Mouse (Mus musculus) embryonic fibroblast, embryonic 13.5 days (primary cell): ENCODE results near the gene Sdhaf1. TPM values are rescaled to one million over a fixed set of nuclear protein-coding genes. Genes with fewer than 3 reads are reported as not detected.

ENCODE experiments used
- H3K27ac ChIP-seq: 2 replicates; pipeline ENCODE4 v1.5.1; 2012; ENCODE audit warnings: low read length, control low read depth, inconsistent platforms; ENCODE audit not compliant: insufficient read depth
- H3K4me1 ChIP-seq: 2 replicates; pipeline ENCODE4 v1.6.1; 2011; ENCODE audit warnings: low read length; ENCODE audit not compliant: control insufficient read depth, insufficient read depth
- H3K4me3 ChIP-seq: 2 replicates; pipeline ENCODE4 v1.5.1; 2011; ENCODE audit warnings: mild to moderate bottlenecking, control low read depth, low read length; ENCODE audit not compliant: insufficient read depth
- CTCF ChIP-seq: IDR thresholded peaks from 2 replicates; pipeline ENCODE4 v1.5.1; 2011; ENCODE audit warnings: mild to moderate bottlenecking, control low read depth, low read length, moderate library complexity, borderline replicate concordance; ENCODE audit not compliant: insufficient read depth
- POLR2A ChIP-seq: IDR thresholded peaks from 2 replicates; pipeline ENCODE4 v1.6.1; 2011; ENCODE audit warnings: low read depth, mild to moderate bottlenecking, control low read depth, low read length, moderate library complexity
- polyA plus RNA-seq: library from polyadenylated mRNA; stranded (reverse); fragments of >200 nt; gene quantifications from 2 replicates; pipeline ENCODE4 v1.2.4, GENCODE M21; 2011; ENCODE audit warnings: low read depth; ENCODE audit not compliant: missing spikeins, insufficient read length

Gene Sdhaf1
- polyA plus RNA-seq, 1 experiment: 6.8 TPM

GRCm38 (mm10) chr7:30282740-30283139 lies 41.0 kb downstream of the Sdhaf1 start:
- H3K4me1 ChIP-seq: peaks cover 3% of the 10 kb centered on the region; the same call in 1 of the 2 replicates
- no peak overlapping the region for H3K27ac ChIP-seq
- no peak for TF ChIP-seq CTCF
- TF ChIP-seq POLR2A: no peak
- H3K4me3 ChIP-seq: no peak overlapping the region

- TF ChIP-seq CTCF (no peak), POLR2A (no peak)
- no peak overlapping the region for H3K4me3 ChIP-seq
- no peaks in the 10 kb centered on the region for H3K4me1 ChIP-seq
- H3K27ac ChIP-seq: peak overlapping the region; percentile 99; the same call in 1 of the 2 replicates
These were observed 42.2 kb downstream of the Sdhaf1 start for GRCm38 (mm10) chr7:30281522-30281921.

- Histone ChIP-seq H3K4me3 (peak overlapping the region; percentile 49), H3K27ac (peak overlapping the region; percentile 99), H3K4me1 (no peaks in the 10 kb centered on the region)
- TF ChIP-seq POLR2A (peak; percentile 69), CTCF (no peak)
These were observed 43.0 kb downstream of the Sdhaf1 start for GRCm38 (mm10) chr7:30280670-30281138.

GRCm38 (mm10) chr7:30279951-30280669 lies 43.6 kb downstream of the Sdhaf1 start, which contains the start of the genes Thap8 and Wdr62:
TSS of gene Thap8 (plus strand) at chr7:30280094.
TSS of gene Wdr62 (minus strand) at chr7:30280419.
- Histone ChIP-seq H3K27ac (peak within 1 kb of the TSS; percentile 99), H3K4me1 (peaks cover 4% of the 10 kb centered on the region; the same call in 1 of the 2 replicates), H3K4me3 (peak within 1 kb of the TSS; percentile 75)
- TF ChIP-seq POLR2A (peak; percentile 39; the same call in 1 of the 2 replicates), CTCF (no peak)

- Histone ChIP-seq H3K27ac (peak overlapping the region; percentile 10; the same call in 1 of the 2 replicates), H3K4me1 (peaks cover 9% of the 10 kb centered on the region; the same call in 1 of the 2 replicates), H3K4me3 (peak overlapping the region; percentile 75)
- TF ChIP-seq POLR2A: no peak
These were observed 44.2 kb downstream of the Sdhaf1 start for GRCm38 (mm10) chr7:30279536-30279935.

GRCm38 (mm10) chr7:30278911-30279310 lies 44.8 kb downstream of the Sdhaf1 start:
- H3K4me3 ChIP-seq: peak overlapping the region; percentile 75; the same call in 1 of the 2 replicates

GRCm38 (mm10) chr7:30274383-30274782 lies 49.3 kb downstream of the Sdhaf1 start:
- Histone ChIP-seq H3K4me1 (peaks cover 10% of the 10 kb centered on the region; the same call in 1 of the 2 replicates), H3K4me3 (no peak overlapping the region), H3K27ac (no peak overlapping the region)
- TF ChIP-seq CTCF (no peak), POLR2A (no peak)

More at GRCm38 (mm10) chr7:30278911-30279310, 44.8 kb downstream of the Sdhaf1 start:
- Histone ChIP-seq H3K4me1 (peaks cover 10% of the 10 kb centered on the region; the same call in 1 of the 2 replicates), H3K27ac (peak overlapping the region; percentile 10; the same call in 1 of the 2 replicates)
- no peak for TF ChIP-seq POLR2A
- TF ChIP-seq CTCF: no peak

Other genes with a start within 250 kb of the Sdhaf1 start
- 2.3 and 2.7 TPM in 2 replicates for gene Gm26920, start 233.5 kb downstream of the Sdhaf1 start, polyA plus RNA-seq
- 2.7 and 4.8 TPM in 2 replicates for gene Zfp566, start 233.4 kb downstream of the Sdhaf1 start, polyA plus RNA-seq
- gene Zfp260, start 229.1 kb downstream of the Sdhaf1 start, polyA plus RNA-seq: 95.0 and 119 TPM in 2 replicates
- gene Zfp382, start 202.0 kb downstream of the Sdhaf1 start, polyA plus RNA-seq: 8.4 and 9.4 TPM in 2 replicates
- gene Zfp146, start 154.1 kb downstream of the Sdhaf1 start, polyA plus RNA-seq: 62.6 and 68.9 TPM in 2 replicates
- gene Cox7a1, start 139.8 kb downstream of the Sdhaf1 start, polyA plus RNA-seq: not detected in 2 replicates
- gene Capns1, start 125.1 kb downstream of the Sdhaf1 start, polyA plus RNA-seq: 465 and 512 TPM in 2 replicates
- 52.0 and 53.4 TPM in 2 replicates for gene Polr2i, start 91.9 kb downstream of the Sdhaf1 start, polyA plus RNA-seq
- gene Tbcb, start 91.6 kb downstream of the Sdhaf1 start, polyA plus RNA-seq: 83.5 and 90.8 TPM in 2 replicates
- gene Ovol3, start 88.2 kb downstream of the Sdhaf1 start, polyA plus RNA-seq: not detected in 2 replicates
- gene Thap8, start 43.8 kb downstream of the Sdhaf1 start, polyA plus RNA-seq: not detected in 2 replicates
- 7.7 and 8.2 TPM in 2 replicates for gene Wdr62, start 43.5 kb downstream of the Sdhaf1 start, polyA plus RNA-seq
- 124 and 149 TPM in 2 replicates for gene Clip3, start 32.2 kb downstream of the Sdhaf1 start, polyA plus RNA-seq
- gene Alkbh6, start 15.2 kb downstream of the Sdhaf1 start, polyA plus RNA-seq: 20.7 and 21.3 TPM in 2 replicates
- 1.5 and 2.6 TPM in 2 replicates for gene Syne4, start 9.1 kb downstream of the Sdhaf1 start, polyA plus RNA-seq
- 0.67 and 0.90 TPM in 2 replicates for gene E130208F15Rik, start 2.2 kb downstream of the Sdhaf1 start, polyA plus RNA-seq
- gene Lrfn3, start 38.9 kb upstream of the Sdhaf1 start, polyA plus RNA-seq: 7.5 and 7.6 TPM in 2 replicates
- gene Tyrobp, start 89.9 kb upstream of the Sdhaf1 start, polyA plus RNA-seq: 7.6 TPM in 1 of 2 replicates, not detected in the other
- gene Hcst, start 96.0 kb upstream of the Sdhaf1 start, polyA plus RNA-seq: not detected in 2 replicates
- 0.42 and 1.1 TPM in 2 replicates for gene Nfkbid, start 97.8 kb upstream of the Sdhaf1 start, polyA plus RNA-seq
- 30.8 and 34.2 TPM in 2 replicates for gene Aplp1, start 121.6 kb upstream of the Sdhaf1 start, polyA plus RNA-seq
- gene Kirrel2, start 133.8 kb upstream of the Sdhaf1 start, polyA plus RNA-seq: not detected in 2 replicates
- gene Nphs1, start 134.4 kb upstream of the Sdhaf1 start, polyA plus RNA-seq: not detected in 2 replicates
- not detected in 2 replicates for gene Prodh2, start 169.7 kb upstream of the Sdhaf1 start, polyA plus RNA-seq
- 4.3 and 7.1 TPM in 2 replicates for gene Arhgap33, start 211.2 kb upstream of the Sdhaf1 start, polyA plus RNA-seq
- gene Hspb6, start 228.3 kb upstream of the Sdhaf1 start, polyA plus RNA-seq: 55.6 and 58.1 TPM in 2 replicates
- gene Proser3, start 228.4 kb upstream of the Sdhaf1 start, polyA plus RNA-seq: 7.7 and 8.0 TPM in 2 replicates
- 30.6 and 38.5 TPM in 2 replicates for gene Lin37, start 235.9 kb upstream of the Sdhaf1 start, polyA plus RNA-seq
- gene U2af1l4, start 239.4 kb upstream of the Sdhaf1 start, polyA plus RNA-seq: 49.1 and 79.1 TPM in 2 replicates
- 1.4 and 3.1 TPM in 2 replicates for gene Gm49396, start 239.4 kb upstream of the Sdhaf1 start, polyA plus RNA-seq
- gene Psenen, start 239.7 kb upstream of the Sdhaf1 start, polyA plus RNA-seq: 130 and 134 TPM in 2 replicates
- not detected in 2 replicates for gene Igflr1, start 241.5 kb upstream of the Sdhaf1 start, polyA plus RNA-seq